Mouse (Mus musculus) midbrain, embryonic 12.5 days (tissue): ENCODE results near the gene Pex16. TPM values are rescaled to one million over a fixed set of nuclear protein-coding genes. Genes with fewer than 3 reads are reported as not detected.
A peak's percentile ranks its signal among the peaks of the same experiment; 100 is the strongest.

Experiments used
- ATAC-seq: fragments of 200-750 bp; cut with Nextera tagmentation; 2 replicates; pipeline ENCODE4 v1.8.0; 2017; ENCODE audit warnings: low read depth, moderate TSS enrichment, moderate library complexity; ENCODE audit not compliant: low FRiP score
- H3K27ac ChIP-seq: fragments of 300-500 bp; sonication (generic); replicated peaks from 2 replicates; pipeline ENCODE4 v1.5.1; 2016; ENCODE audit warnings: mild to moderate bottlenecking
- H3K27me3 ChIP-seq: fragments of 300-500 bp; sonication (generic); 2 replicates; pipeline ENCODE4 v1.6.1; 2016; ENCODE audit warnings: mild to moderate bottlenecking
- H3K36me3 ChIP-seq: fragments of 300-500 bp; sonication (generic); 2 replicates; pipeline ENCODE4 v1.6.1; 2016
- H3K4me1 ChIP-seq: fragments of 300-500 bp; sonication (generic); 2 replicates; pipeline ENCODE4 v1.6.1; 2016
- H3K4me2 ChIP-seq: fragments of 300-500 bp; sonication (generic); replicated peaks from 2 replicates; pipeline ENCODE4 v1.6.1; 2016; ENCODE audit warnings: mild to moderate bottlenecking, moderate library complexity
- H3K4me3 ChIP-seq: fragments of 300-500 bp; sonication (generic); 2 replicates; pipeline ENCODE4 v1.5.1; 2016; ENCODE audit warnings: mild to moderate bottlenecking
- H3K9ac ChIP-seq: fragments of 300-500 bp; sonication (generic); replicated peaks from 2 replicates; pipeline ENCODE4 v1.6.1; 2016; ENCODE audit warnings: mild to moderate bottlenecking, moderate library complexity
- H3K9me3 ChIP-seq: fragments of 300-500 bp; sonication (generic); 2 replicates; pipeline ENCODE4 v1.6.1; 2016; ENCODE audit warnings: mild to moderate bottlenecking
- WGBS: fragments of 180-500 bp; shearing (Covaris S2); methylation state at CpG from one replicate; pipeline ENCODE4 v1.1.7; 2016; 5-methylcytosine and 5-hydroxymethylcytosine counted together
- polyA plus RNA-seq: library from polyadenylated mRNA; unstranded; fragments of >200 nt; fragmentation: Nextera tagmentation; extraction: Ambion mirVana; gene quantifications from 2 replicates; pipeline ENCODE4 v1.2.1, GENCODE M21; 2016

The Pex16 gene
- polyA plus RNA-seq, 1 experiment from 2014 or later: 26.1 TPM

GRCm38 (mm10) chr2:92381161-92381560 lies 6.7 kb downstream of the Pex16 start:
- Histone ChIP-seq H3K9me3 (no peaks in the 10 kb centered on the region), H3K4me2 (no peak overlapping the region), H3K27me3 (no peaks in the 10 kb centered on the region), H3K27ac (0 out of 2 replicates have a peak overlapping the region, but pooled peaks have one; percentile 10), H3K4me1 (peaks cover 4% of the 10 kb centered on the region), H3K9ac (no peak overlapping the region), H3K4me3 (no peak overlapping the region), H3K36me3 (peaks cover 88% of the 10 kb centered on the region)
- ATAC-seq: no peak
- 84% methylated on average over 5 of the region's 5 CpGs for WGBS

GRCm38 (mm10) chr2:92381901-92382588 lies 7.6 kb downstream of the Pex16 start, which contains the start of gene 1700029I15Rik:
TSS of gene 1700029I15Rik (plus strand) at chr2:92382538.
- Histone ChIP-seq H3K27ac (no peak within 1 kb of the TSS), H3K9me3 (no peaks in the 10 kb centered on the region), H3K27me3 (no peaks in the 10 kb centered on the region), H3K9ac (no peak within 1 kb of the TSS), H3K4me2 (no peak within 1 kb of the TSS), H3K4me1 (no peaks in the 10 kb centered on the region; the same call in 1 of the 2 replicates), H3K36me3 (peaks cover 97% of the 10 kb centered on the region), H3K4me3 (no peak within 1 kb of the TSS)
- 87% methylated on average over 5 of the region's 5 CpGs for WGBS
- ATAC-seq: no peak

- no peak overlapping the region for H3K9ac ChIP-seq
- H3K4me1 ChIP-seq: peaks cover 5% of the 10 kb centered on the region
- H3K36me3 ChIP-seq: peaks cover 96% of the 10 kb centered on the region
- H3K9me3 ChIP-seq: no peaks in the 10 kb centered on the region
- WGBS: 86% methylated on average over 4 of the region's 4 CpGs
- ATAC-seq: no peak
- H3K27me3 ChIP-seq: no peaks in the 10 kb centered on the region
- H3K27ac ChIP-seq: no peak overlapping the region
- H3K4me2 ChIP-seq: no peak overlapping the region
- H3K4me3 ChIP-seq: no peak overlapping the region
Measured at GRCm38 (mm10) chr2:92382759-92383158, 8.3 kb downstream of the Pex16 start.

- Histone ChIP-seq H3K9me3 (no peaks in the 10 kb centered on the region), H3K36me3 (peaks cover 83% of the 10 kb centered on the region), H3K27me3 (no peaks in the 10 kb centered on the region), H3K4me3 (no peak overlapping the region), H3K4me1 (peaks cover 14% of the 10 kb centered on the region), H3K9ac (no peak overlapping the region), H3K4me2 (no peak overlapping the region), H3K27ac (no peak overlapping the region)
- no peak for ATAC-seq
- 68% methylated on average over 4 of the region's 4 CpGs for WGBS
Measured at GRCm38 (mm10) chr2:92384101-92384500, 9.6 kb downstream of the Pex16 start.

GRCm38 (mm10) chr2:92385113-92386051 lies 10.9 kb downstream of the Pex16 start:
- WGBS: 85% methylated on average over 22 of the region's 22 CpGs
- Histone ChIP-seq H3K9me3 (no peaks in the 10 kb centered on the region), H3K4me3 (no peak overlapping the region), H3K27ac (no peak overlapping the region), H3K36me3 (peaks cover 70% of the 10 kb centered on the region), H3K27me3 (no peaks in the 10 kb centered on the region), H3K9ac (no peak overlapping the region), H3K4me1 (peaks cover 23% of the 10 kb centered on the region), H3K4me2 (no peak overlapping the region)
- ATAC-seq: no peak

GRCm38 (mm10) chr2:92386821-92387570 lies 12.5 kb downstream of the Pex16 start:
- Histone ChIP-seq H3K4me3 (no peak overlapping the region), H3K9me3 (no peaks in the 10 kb centered on the region), H3K9ac (no peak overlapping the region; the same call in 1 of the 2 replicates), H3K36me3 (peaks cover 54% of the 10 kb centered on the region), H3K27me3 (no peaks in the 10 kb centered on the region), H3K4me2 (no peak overlapping the region), H3K4me1 (peaks cover 40% of the 10 kb centered on the region), H3K27ac (no peak overlapping the region)
- no peak for ATAC-seq
- 89% methylated on average over 30 of the region's 30 CpGs for WGBS

- H3K27me3 ChIP-seq: no peaks in the 10 kb centered on the region
- WGBS: 88% methylated on average over 4 of the region's 4 CpGs
- peak overlapping the region; percentile 88 for H3K9ac ChIP-seq
- H3K36me3 ChIP-seq: peaks cover 47% of the 10 kb centered on the region
- H3K4me3 ChIP-seq: peak overlapping the region; percentile 80; the same call in 1 of the 2 replicates
- no peak for ATAC-seq
- no peaks in the 10 kb centered on the region for H3K9me3 ChIP-seq
- peaks cover 46% of the 10 kb centered on the region for H3K4me1 ChIP-seq
- peak overlapping the region; percentile 92 for H3K4me2 ChIP-seq
- no peak overlapping the region for H3K27ac ChIP-seq
Measured at GRCm38 (mm10) chr2:92387646-92388045, 13.2 kb downstream of the Pex16 start.

- H3K27me3 ChIP-seq: peaks cover 3% of the 10 kb centered on the region; the same call in 1 of the 2 replicates
- peak overlapping the region; percentile 92 for H3K4me2 ChIP-seq
- H3K27ac ChIP-seq: peak overlapping the region; percentile 79; the same call in 1 of the 2 replicates
- peaks cover 51% of the 10 kb centered on the region for H3K4me1 ChIP-seq
- no peak for ATAC-seq
- H3K9ac ChIP-seq: peak overlapping the region; percentile 88
- H3K9me3 ChIP-seq: no peaks in the 10 kb centered on the region
- peaks cover 43% of the 10 kb centered on the region for H3K36me3 ChIP-seq
- H3K4me3 ChIP-seq: peak overlapping the region; percentile 80
- whole genome bisulfite sequencing: 49% methylated on average over 3 of the region's 3 CpGs
Measured at GRCm38 (mm10) chr2:92388081-92388517, 13.6 kb downstream of the Pex16 start.

GRCm38 (mm10) chr2:92388891-92389641 lies 14.6 kb downstream of the Pex16 start:
- WGBS: under 1% methylated on average over 53 of the region's 62 CpGs
- peak; percentile 94 for ATAC-seq
- peak overlapping the region; percentile 88 for H3K9ac ChIP-seq
- H3K36me3 ChIP-seq: peaks cover 33% of the 10 kb centered on the region
- peaks cover 10% of the 10 kb centered on the region; the same call in 1 of the 2 replicates for H3K27me3 ChIP-seq
- peaks cover 58% of the 10 kb centered on the region for H3K4me1 ChIP-seq
- peak overlapping the region; percentile 79 for H3K27ac ChIP-seq
- H3K9me3 ChIP-seq: no peaks in the 10 kb centered on the region
- peak overlapping the region; percentile 80 for H3K4me3 ChIP-seq
- H3K4me2 ChIP-seq: peak overlapping the region; percentile 92

- H3K4me3 ChIP-seq: peak overlapping the region; percentile 80
- no peak for ATAC-seq
- WGBS: 2% methylated on average over 10 of the region's 10 CpGs
- peaks cover 12% of the 10 kb centered on the region; the same call in 1 of the 2 replicates for H3K27me3 ChIP-seq
- H3K4me1 ChIP-seq: peaks cover 59% of the 10 kb centered on the region
- H3K4me2 ChIP-seq: peak overlapping the region; percentile 92
- no peak overlapping the region for H3K9ac ChIP-seq
- H3K36me3 ChIP-seq: peaks cover 27% of the 10 kb centered on the region
- H3K27ac ChIP-seq: peak overlapping the region; percentile 79
- H3K9me3 ChIP-seq: no peaks in the 10 kb centered on the region
Measured at GRCm38 (mm10) chr2:92389645-92390044, 15.2 kb downstream of the Pex16 start.
